Mouse (Mus musculus) heart, postnatal 10 days (tissue): ENCODE data around the gene Vmn1r192. TPM values are rescaled to one million over a fixed set of nuclear protein-coding genes. Genes with fewer than 3 reads are reported as not detected.
"Not testable (repeated sequence)": the region's sequence is repeated elsewhere in the genome, so short reads cannot be mapped to it uniquely, and the experiment has no call there.

Experiments
- DNase-seq, 2 experiments: peaks; one replicate each; pipeline ENCODE4 v3.0.0; 2021
- intact Hi-C: fragments of 180-260 bp; cut with DNase I; formaldehyde crosslinking; loops from one replicate; pipeline ENCODE4 v1.15.1; 2025
- microRNA-seq, 2 experiments: library from miRNA; unstranded; fragments of <30 nt; microRNA quantifications; one replicate each; pipeline ENCODE4 v1.2.0; 2022
- total RNA-seq, 2 experiments: library from RNA; stranded (reverse); gene quantifications; 2 replicates each; pipeline ENCODE4 v1.2.3; 2021

The Vmn1r192 gene
- not detected for total RNA-seq

DNA sequence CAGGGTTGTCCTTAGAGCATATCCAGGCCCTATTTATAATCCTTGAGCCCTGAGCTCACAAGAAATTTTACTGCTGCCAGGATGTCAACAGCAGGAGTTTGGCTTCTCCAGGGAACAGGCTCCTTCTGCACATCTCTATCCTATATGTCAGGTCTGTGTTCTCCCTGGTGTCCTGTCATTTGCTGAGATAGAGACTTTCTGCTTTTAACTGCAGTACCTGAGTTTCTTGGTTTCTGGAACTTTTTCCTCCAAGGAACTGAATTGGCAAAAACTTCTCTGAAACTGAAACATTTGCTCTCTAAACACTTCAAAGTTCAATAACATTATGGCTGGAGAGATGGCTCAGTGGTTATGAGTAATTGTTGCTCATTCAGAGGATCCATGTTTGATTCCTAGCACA is at the start of gene Vmn1r192:
Gene Vmn1r192, minus strand, starts transcription at position 101 of the 400 bp plus-strand sequence.
- no peak for DNase-seq
- intact Hi-C loops: no loop called here

DNA sequence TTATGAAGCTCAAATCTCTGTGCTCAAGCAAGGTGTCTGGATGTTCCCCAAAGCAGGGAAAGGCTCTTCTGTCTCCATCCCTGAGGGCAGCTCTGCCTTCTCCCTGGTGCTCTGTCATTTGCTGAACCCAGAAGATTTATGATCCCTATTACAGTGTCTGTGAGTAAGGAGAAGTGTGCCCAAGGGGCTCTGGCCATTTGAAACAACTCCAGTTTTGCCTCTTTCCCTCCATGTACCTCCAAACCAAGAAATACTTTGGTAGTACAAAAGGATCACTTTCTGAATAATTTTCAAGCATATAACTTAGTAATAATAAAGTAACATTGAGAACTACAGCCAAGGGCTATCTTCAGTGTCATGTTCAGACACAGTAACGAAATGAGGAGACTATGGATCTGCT is 32.1 kb upstream of the Vmn1r192 start, which contains the start of gene Vmn1r193:
Gene Vmn1r193, minus strand, starts transcription at position 101 of the 400 bp plus-strand sequence.
- DNase-seq, intact Hi-C loops: not testable (repeated sequence)

DNA sequence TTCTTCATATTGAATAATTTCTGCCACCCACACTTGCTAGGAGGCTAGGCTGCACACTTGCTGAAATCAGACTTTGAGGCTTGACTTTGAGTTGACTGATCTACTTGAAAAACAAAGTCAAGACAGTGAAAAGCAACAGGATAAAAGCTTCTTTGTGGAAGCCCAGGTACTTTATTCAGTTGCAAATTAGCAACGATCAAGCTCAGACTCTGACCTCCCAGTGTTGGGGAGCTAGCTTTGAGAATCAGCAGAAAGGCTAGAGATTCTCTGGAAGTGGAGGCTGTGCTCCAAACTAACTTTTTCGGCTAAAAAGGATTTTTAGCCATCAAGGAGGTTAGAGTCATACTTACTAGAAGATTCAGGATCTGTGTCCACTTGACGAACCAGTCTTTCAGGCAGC is 1.8 kb upstream of the Vmn1r192 start:
- DNase-seq, intact Hi-C loops: not testable (repeated sequence)

DNA sequence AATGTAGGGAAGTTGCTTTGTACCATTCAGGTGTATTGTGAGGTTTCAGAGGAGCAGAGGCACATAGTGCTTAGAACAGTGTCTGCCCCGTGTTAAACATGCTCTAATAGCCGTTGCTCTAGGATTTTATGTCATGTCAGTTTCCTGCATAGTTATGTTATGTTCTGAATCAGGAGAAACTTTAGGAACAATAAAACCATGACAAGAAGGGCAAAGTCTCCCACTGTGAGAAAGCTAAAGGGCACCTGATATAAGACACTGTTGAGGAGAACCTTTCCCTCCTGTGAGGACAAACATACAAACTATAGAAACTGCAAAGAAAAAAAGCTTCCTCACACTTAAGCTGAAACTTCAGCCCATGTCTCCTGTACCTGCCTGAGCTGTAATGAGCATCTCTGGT is 556 bp downstream of the Vmn1r192 start:
- intact Hi-C loops: no loop called here

DNA sequence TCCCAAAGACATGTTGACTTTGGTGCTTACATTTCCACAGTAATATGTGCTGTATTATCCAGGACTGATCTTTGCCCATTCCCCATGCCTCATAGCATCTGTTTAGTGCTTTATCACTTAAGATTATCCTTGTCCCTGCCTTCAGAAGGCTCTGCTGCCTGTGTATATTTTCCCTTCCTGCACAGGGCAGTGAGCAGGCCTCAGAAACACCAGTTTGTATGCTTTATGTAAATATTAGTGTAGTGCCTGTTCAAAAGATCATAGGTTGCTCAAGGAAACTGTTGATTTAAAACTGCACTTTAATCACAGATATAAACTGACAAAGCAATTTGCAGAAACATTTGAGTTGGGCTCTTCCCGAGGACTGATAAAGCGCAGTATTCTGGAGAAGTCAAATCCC is 1.6 kb downstream of the Vmn1r192 start:
- intact Hi-C loops: no loop called here
- no peak for DNase-seq

More for the DNA sequence above, 556 bp downstream of the Vmn1r192 start:
- DNase-seq: no peak

DNA sequence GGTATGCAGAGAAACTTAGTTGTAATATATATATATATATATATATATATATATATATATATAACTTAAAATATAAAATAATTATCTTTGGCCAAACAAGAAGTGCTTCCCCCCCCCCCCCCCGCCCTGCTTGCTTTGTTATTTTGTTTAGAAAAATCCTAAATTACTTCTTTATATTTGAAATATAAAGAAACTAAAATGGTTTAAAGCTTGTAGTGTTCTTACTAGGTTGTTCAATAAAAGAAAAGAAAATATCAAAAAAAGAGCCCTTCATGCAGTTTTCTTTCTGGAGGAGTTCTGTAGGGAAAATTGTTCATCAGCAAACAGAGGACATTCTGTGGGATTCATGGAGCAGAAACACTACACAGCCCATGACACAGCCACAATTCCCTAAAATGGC is 7.1 kb downstream of the Vmn1r192 start, which contains the start of gene Vmn1r191:
Gene Vmn1r191, minus strand, starts transcription at position 101 of the 400 bp plus-strand sequence.
- intact Hi-C loops: no loop called here
- DNase-seq: no peak

DNA sequence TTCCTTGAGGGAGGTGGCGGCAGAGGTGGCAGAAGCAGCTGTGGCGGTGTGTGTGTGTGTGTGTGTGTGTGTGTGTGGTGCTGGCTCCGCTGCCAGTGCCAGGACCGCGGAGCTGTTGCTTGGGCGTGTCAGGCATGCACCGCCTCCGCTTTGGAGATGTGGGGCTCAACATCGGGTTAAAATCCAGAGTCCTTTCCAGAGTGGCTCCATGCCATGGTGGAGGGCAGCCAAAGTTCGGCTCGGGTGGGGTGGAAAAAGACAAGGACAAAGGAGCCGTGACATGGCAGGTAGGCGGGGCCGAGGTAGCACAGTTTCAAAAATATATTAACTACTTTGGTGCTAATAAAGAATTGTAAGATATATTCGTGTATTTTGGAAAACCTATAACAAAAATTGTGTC is 22.5 kb downstream of the Vmn1r192 start:
- peak; percentile 42 to 47 for DNase-seq
- intact Hi-C loops: no loop called here

DNA sequence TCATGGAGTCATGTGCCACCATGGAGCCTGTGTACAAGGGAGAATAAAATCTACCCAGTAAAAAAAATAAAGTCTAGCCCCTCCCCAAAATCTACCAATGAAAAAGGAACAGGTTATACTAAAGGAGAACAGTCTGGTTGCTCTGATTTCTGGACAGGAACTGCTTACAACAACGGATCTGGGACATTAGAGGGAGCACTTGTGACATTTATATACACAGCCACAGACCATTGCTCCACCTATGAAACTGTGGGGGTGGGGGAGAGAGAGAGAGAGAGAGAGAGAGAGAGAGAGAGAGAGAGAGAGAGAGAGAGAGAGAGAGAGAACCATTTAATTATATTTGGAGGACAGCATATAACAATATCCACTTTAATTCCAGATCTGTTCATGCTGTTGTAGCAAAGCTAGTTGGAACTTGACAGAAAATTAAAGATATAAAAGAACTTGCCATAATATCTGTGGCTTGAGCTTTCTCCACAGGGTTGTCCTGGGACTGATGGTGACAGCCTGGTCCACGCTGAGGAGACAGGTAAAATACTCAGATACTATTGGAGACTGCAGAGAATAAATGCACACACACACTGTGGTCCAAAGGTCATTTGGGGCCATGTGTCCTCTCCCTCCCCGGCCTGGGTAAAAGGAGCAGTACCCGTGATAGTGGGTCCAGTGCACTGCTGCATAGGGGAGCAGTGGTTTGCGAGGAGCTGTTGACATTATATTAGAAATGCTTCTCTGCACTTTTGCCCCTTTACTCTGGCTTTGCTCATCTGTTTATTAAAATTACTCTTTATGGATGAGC is 54.2 kb downstream of the Vmn1r192 start:
- DNase-seq, intact Hi-C loops: not testable (repeated sequence)

Small RNAs within 50 kb of the gene (microRNA-seq; reads per million reads assigned to microRNA genes)
- 0 reads per million in 2 experiments for gene Gm23282
- gene Gm25084: 0 reads per million in 2 experiments

Other genes with a start within 250 kb of the Vmn1r192 start
- gene Zfp184, start 246.0 kb downstream of the Vmn1r192 start, total RNA-seq: 1 to 10 TPM; 1.4 to 1.9 TPM
- gene Pom121l2, start 209.9 kb downstream of the Vmn1r192 start, total RNA-seq: not detected
- not detected for gene Prss16, start 181.4 kb downstream of the Vmn1r192 start, total RNA-seq
- 100 to 1,000 TPM; 181 to 187 TPM for gene Hist1h2ah, start 155.6 kb downstream of the Vmn1r192 start, total RNA-seq
- gene Hist1h2bk, start 155.3 kb downstream of the Vmn1r192 start, total RNA-seq: 100 to 1,000 TPM; 213 to 221 TPM
- 10 to 100 TPM; 70.8 to 71.4 TPM for gene Hist1h4i, start 149.8 kb downstream of the Vmn1r192 start, total RNA-seq
- gene Hist1h2ag, start 148.2 kb downstream of the Vmn1r192 start, total RNA-seq: 100 to 1,000 TPM; 142 to 176 TPM
- gene Hist1h2bj, start 147.9 kb downstream of the Vmn1r192 start, total RNA-seq: 100 to 1,000 TPM; 116 to 123 TPM
- gene Vmn1r188, start 106.7 kb downstream of the Vmn1r192 start, total RNA-seq: not detected
- not detected for gene Vmn1r189, start 85.3 kb downstream of the Vmn1r192 start, total RNA-seq
- gene Vmn1r191, start 7.2 kb downstream of the Vmn1r192 start, total RNA-seq: not detected
- not detected for gene Vmn1r193, start 32.0 kb upstream of the Vmn1r192 start, total RNA-seq
- gene Vmn1r194, start 53.1 kb upstream of the Vmn1r192 start, total RNA-seq: not detected
- gene Vmn1r195, start 79.4 kb upstream of the Vmn1r192 start, total RNA-seq: not detected
- not detected for gene Vmn1r196, start 98.8 kb upstream of the Vmn1r192 start, total RNA-seq
- not detected for gene Vmn1r197, start 133.4 kb upstream of the Vmn1r192 start, total RNA-seq
- not detected for gene Vmn1r198, start 159.2 kb upstream of the Vmn1r192 start, total RNA-seq
- not detected for gene Vmn1r199, start 188.7 kb upstream of the Vmn1r192 start, total RNA-seq
- gene Vmn1r200, start 199.2 kb upstream of the Vmn1r192 start, total RNA-seq: not detected